Mouse (Mus musculus) forebrain, embryonic 12.5 days (tissue): ENCODE results near the gene Prep. TPM values are rescaled to one million over a fixed set of nuclear protein-coding genes. Genes with fewer than 3 reads are reported as not detected.
A peak's percentile ranks its signal among the peaks of the same experiment; 100 is the strongest.

Source experiments
- ATAC-seq: fragments of 200-750 bp; cut with Nextera tagmentation; 2 replicates; pipeline ENCODE4 v1.8.0; 2017; ENCODE audit warnings: moderate TSS enrichment; ENCODE audit not compliant: low FRiP score
- H3K27ac ChIP-seq: fragments of 300-500 bp; sonication (generic); 2 replicates; pipeline ENCODE4 v1.5.1; 2016; ENCODE audit warnings: mild to moderate bottlenecking
- H3K27me3 ChIP-seq: fragments of 300-500 bp; sonication (generic); 2 replicates; pipeline ENCODE4 v1.6.1; 2016; ENCODE audit warnings: mild to moderate bottlenecking
- H3K36me3 ChIP-seq: fragments of 300-500 bp; sonication (generic); replicated peaks from 2 replicates; pipeline ENCODE4 v1.6.1; 2016; ENCODE audit warnings: mild to moderate bottlenecking
- H3K4me1 ChIP-seq: fragments of 300-500 bp; sonication (generic); 2 replicates; pipeline ENCODE4 v1.6.1; 2016
- H3K4me2 ChIP-seq: fragments of 300-500 bp; sonication (generic); 2 replicates; pipeline ENCODE4 v1.6.1; 2016; ENCODE audit warnings: mild to moderate bottlenecking, moderate library complexity
- H3K4me3 ChIP-seq: fragments of 300-500 bp; sonication (generic); replicated peaks from 2 replicates; pipeline ENCODE4 v1.5.1; 2016; ENCODE audit warnings: mild to moderate bottlenecking
- H3K9ac ChIP-seq: fragments of 300-500 bp; sonication (generic); 2 replicates; pipeline ENCODE4 v1.6.1; 2016; ENCODE audit warnings: mild to moderate bottlenecking
- H3K9me3 ChIP-seq: fragments of 300-500 bp; sonication (generic); 2 replicates; pipeline ENCODE4 v1.6.1; 2016
- WGBS: fragments of 180-500 bp; shearing (Covaris S2); methylation state at CpG from one replicate; pipeline ENCODE4 v1.1.7; 2016; 5-methylcytosine and 5-hydroxymethylcytosine counted together
- polyA plus RNA-seq: library from polyadenylated mRNA; unstranded; fragments of >200 nt; fragmentation: Nextera tagmentation; extraction: Ambion mirVana; gene quantifications from 2 replicates; pipeline ENCODE4 v1.2.1, GENCODE M21; 2016

The Prep gene
- polyA plus RNA-seq: 23.7 and 27.4 TPM in 2 replicates

- Histone ChIP-seq H3K27me3 (no peaks in the 10 kb centered on the region), H3K4me3 (peak within 1 kb of the TSS; percentile 92), H3K27ac (peak within 1 kb of the TSS; percentile 85), H3K9ac (peak within 1 kb of the TSS; percentile 91), H3K36me3 (no peaks in the 10 kb centered on the region; the same call in 1 of the 2 replicates), H3K9me3 (no peaks in the 10 kb centered on the region), H3K4me1 (peaks cover 34% of the 10 kb centered on the region), H3K4me2 (peak within 1 kb of the TSS; percentile 66)
- ATAC-seq: peak; percentile 96
- WGBS: under 1% methylated on average over 46 of the region's 57 CpGs
Observed at GRCm38 (mm10) chr10:45066931-45067308, at the start of gene Prep. Gene Prep (plus strand): TSS chr10:45067203.

- WGBS: 93% methylated on average over 13 of the region's 13 CpGs
- H3K9ac ChIP-seq: no peak overlapping the region
- ATAC-seq: no peak
- peaks cover 14% of the 10 kb centered on the region for H3K27me3 ChIP-seq
- no peaks in the 10 kb centered on the region for H3K9me3 ChIP-seq
- H3K4me2 ChIP-seq: no peak overlapping the region
- H3K27ac ChIP-seq: no peak overlapping the region
- no peak overlapping the region for H3K4me3 ChIP-seq
- no peaks in the 10 kb centered on the region for H3K4me1 ChIP-seq
- no peaks in the 10 kb centered on the region for H3K36me3 ChIP-seq
Observed at GRCm38 (mm10) chr10:45017352-45017751, 49.7 kb upstream of the Prep start.

- Histone ChIP-seq H3K9ac (no peak overlapping the region), H3K27ac (no peak overlapping the region), H3K4me3 (no peak overlapping the region), H3K36me3 (no peaks in the 10 kb centered on the region), H3K27me3 (peaks cover 13% of the 10 kb centered on the region), H3K9me3 (no peaks in the 10 kb centered on the region), H3K4me2 (no peak overlapping the region), H3K4me1 (no peaks in the 10 kb centered on the region)
- ATAC-seq: no peak
- 87% methylated on average over 10 of the region's 10 CpGs for WGBS
Observed at GRCm38 (mm10) chr10:45017851-45018250, 49.2 kb upstream of the Prep start.

DNA sequence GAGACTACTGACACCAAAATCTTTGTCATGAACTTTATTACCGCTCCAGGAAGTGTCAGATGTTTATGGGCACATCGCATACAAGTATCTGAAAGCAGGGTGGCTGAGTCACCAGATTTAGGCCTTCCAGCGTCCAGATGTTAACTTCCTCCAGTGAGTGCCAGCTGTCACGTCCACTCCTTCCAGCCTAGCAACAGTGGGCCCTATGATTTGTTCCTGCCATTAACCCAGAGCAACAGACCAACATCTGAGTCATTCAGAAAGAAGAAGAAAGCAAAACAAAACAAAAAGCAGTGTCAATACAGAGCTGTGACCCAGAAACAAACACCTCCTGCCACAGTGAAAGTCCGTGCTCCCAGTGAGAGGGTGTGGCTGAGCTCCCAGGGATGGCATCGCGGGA lies 47.6 kb upstream of the Prep start:
- Histone ChIP-seq H3K9me3 (no peaks in the 10 kb centered on the region), H3K4me1 (no peaks in the 10 kb centered on the region), H3K4me2 (no peak overlapping the region), H3K9ac (no peak overlapping the region), H3K4me3 (no peak overlapping the region), H3K27me3 (peaks cover 6% of the 10 kb centered on the region; the same call in 1 of the 2 replicates), H3K27ac (no peak overlapping the region), H3K36me3 (no peaks in the 10 kb centered on the region)
- WGBS: 50% methylated on average over 7 of the region's 7 CpGs
- ATAC-seq: no peak

DNA sequence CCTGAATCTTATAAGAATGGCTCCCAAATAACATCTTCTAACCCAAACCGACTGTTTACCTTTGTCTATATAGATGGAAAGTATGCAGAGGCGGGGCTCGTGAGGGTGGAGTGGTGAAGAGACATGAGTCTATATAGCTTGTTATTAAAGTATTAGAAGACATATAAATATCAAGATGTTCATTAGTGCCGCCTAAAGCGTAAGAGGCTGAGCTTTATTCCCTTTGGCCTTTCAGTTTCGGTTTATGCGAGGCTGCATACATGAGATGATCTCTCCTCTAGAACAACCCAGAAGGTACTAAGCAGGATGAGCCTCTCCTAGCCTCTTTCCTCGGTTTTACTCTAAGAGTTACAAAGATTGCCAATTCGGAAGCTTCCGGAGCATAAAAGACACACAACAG lies 47.2 kb upstream of the Prep start:
- 88% methylated on average over 10 of the region's 10 CpGs for WGBS

DNA sequence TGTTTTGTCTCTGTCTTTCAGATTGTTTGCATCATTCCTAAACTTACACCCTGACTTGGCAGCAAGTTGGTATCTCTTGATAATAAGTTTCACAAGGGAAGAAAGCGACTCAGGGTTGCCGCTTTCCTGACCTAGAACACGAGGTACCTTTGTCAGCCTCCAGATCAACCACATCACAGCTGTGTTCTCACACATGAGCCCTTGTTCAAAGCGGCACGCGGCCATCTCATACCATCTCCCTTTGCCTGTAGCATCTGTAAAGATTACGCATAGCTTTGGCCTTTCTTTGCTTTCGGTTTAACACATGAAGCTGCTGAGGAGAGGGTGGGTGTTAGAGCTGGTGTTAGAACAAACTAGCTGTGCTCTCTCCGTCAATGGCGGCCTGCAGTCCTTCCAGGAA lies 46.7 kb upstream of the Prep start:
- H3K36me3 ChIP-seq: no peaks in the 10 kb centered on the region
- 90% methylated on average over 10 of the region's 10 CpGs for WGBS
- peaks cover 8% of the 10 kb centered on the region; the same call in 1 of the 2 replicates for H3K27me3 ChIP-seq
- H3K27ac ChIP-seq: no peak overlapping the region
- no peak overlapping the region for H3K4me3 ChIP-seq
- H3K9me3 ChIP-seq: no peaks in the 10 kb centered on the region
- H3K9ac ChIP-seq: no peak overlapping the region
- no peak overlapping the region for H3K4me2 ChIP-seq
- ATAC-seq: no peak
- H3K4me1 ChIP-seq: 0 out of 2 replicates have a peak, but pooled peaks cover 2% of the 10 kb centered on the region

More for the DNA sequence above, 47.2 kb upstream of the Prep start:
- no peaks in the 10 kb centered on the region for H3K4me1 ChIP-seq
- H3K27me3 ChIP-seq: peaks cover 8% of the 10 kb centered on the region; the same call in 1 of the 2 replicates
- H3K27ac ChIP-seq: no peak overlapping the region
- ATAC-seq: no peak
- H3K36me3 ChIP-seq: no peaks in the 10 kb centered on the region
- H3K4me3 ChIP-seq: no peak overlapping the region
- H3K9ac ChIP-seq: no peak overlapping the region
- H3K4me2 ChIP-seq: no peak overlapping the region
- H3K9me3 ChIP-seq: no peaks in the 10 kb centered on the region

- Histone ChIP-seq H3K9me3 (no peaks in the 10 kb centered on the region), H3K9ac (no peak overlapping the region), H3K4me3 (no peak overlapping the region), H3K36me3 (no peaks in the 10 kb centered on the region), H3K4me1 (0 out of 2 replicates have a peak, but pooled peaks cover 3% of the 10 kb centered on the region), H3K27ac (no peak overlapping the region), H3K27me3 (0 out of 2 replicates have a peak, but pooled peaks cover 2% of the 10 kb centered on the region), H3K4me2 (no peak overlapping the region)
- no peak for ATAC-seq
- 7% methylated on average over 4 of the region's 4 CpGs for WGBS
Observed at GRCm38 (mm10) chr10:45025184-45025583, 41.8 kb upstream of the Prep start.

DNA sequence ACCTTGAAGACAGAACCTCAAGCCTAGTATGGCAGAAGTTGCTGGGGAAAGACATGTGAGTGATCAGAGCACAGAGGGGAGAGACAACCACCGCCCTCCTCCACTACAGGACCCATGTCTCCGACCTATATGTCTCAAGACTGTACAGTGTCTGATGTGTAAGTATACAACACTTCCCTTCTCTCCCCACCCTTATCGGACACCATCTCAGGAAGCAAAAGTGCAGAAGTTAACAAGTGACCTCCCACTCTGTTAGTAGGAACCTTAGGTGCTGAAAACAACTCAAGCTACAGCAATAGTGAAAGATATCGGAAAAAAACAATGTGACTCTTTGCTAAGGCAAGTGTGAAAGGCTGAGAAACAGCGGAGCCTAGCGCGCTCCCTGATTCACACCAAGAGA lies 40.1 kb upstream of the Prep start:
- H3K9ac ChIP-seq: no peak overlapping the region
- 95% methylated on average over 7 of the region's 7 CpGs for WGBS

DNA sequence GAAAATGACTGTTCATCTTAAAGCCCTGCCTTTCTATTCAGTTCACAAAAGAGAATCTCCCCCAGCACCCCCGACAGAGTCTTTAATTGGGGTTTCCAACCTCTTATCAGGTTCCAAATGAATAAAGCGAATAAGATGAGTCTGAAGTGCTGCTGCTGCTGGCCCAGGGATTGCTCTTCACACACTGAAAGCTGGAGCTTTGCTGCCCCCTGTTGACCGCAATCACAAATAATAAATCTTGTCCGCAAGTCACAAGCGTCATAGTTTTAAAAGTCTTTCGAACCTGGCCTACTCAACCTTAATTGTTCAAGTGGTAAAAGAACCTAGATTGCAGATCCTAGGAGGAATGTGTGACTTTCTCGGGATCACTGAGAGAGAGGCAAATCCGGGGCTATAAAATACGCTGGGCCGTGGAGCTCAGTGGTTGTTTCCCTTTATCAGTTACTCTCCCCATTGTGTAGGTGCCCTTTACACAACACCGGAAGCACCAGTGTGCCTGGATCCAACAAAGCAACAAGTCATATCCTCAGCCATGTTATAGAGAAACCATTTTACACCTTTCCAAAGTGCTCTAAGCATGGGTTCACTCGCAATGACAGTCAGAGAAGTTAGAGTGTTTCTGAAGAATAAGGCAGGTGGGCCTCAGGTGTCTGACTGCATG lies 21.6 kb upstream of the Prep start:
- Histone ChIP-seq H3K9me3 (no peaks in the 10 kb centered on the region), H3K36me3 (no peaks in the 10 kb centered on the region), H3K4me1 (no peaks in the 10 kb centered on the region), H3K9ac (no peak overlapping the region), H3K4me3 (no peak overlapping the region), H3K4me2 (no peak overlapping the region), H3K27ac (no peak overlapping the region), H3K27me3 (peaks cover 22% of the 10 kb centered on the region; the same call in 1 of the 2 replicates)
- WGBS: 29% methylated on average over 12 of the region's 12 CpGs
- ATAC-seq: peak; percentile 75

More for the DNA sequence above, 40.1 kb upstream of the Prep start:
- Histone ChIP-seq H3K4me1 (0 out of 2 replicates have a peak, but pooled peaks cover 3% of the 10 kb centered on the region), H3K9me3 (no peaks in the 10 kb centered on the region), H3K27me3 (0 out of 2 replicates have a peak, but pooled peaks cover 2% of the 10 kb centered on the region), H3K4me2 (no peak overlapping the region), H3K36me3 (no peaks in the 10 kb centered on the region), H3K4me3 (no peak overlapping the region), H3K27ac (no peak overlapping the region)
- no peak for ATAC-seq

DNA sequence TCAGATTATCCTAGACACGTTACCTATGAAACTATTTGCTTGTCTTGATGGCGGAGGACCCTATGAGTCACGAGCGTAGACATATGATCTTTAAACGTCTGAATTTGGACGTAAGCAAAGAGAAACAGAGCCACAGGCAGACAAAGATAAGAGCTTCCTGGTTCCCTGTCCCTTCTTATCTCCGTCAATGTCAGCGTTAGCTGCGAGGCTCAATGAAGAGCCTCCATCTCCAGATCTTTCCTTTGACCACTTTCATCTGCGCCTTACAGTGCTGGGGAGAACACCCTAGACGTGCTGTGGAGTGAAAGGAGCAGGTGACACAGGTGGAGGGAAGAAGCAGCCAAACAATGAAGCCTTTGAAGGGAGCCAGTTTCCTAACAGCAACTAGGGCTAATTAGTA lies 18.8 kb upstream of the Prep start:
- H3K4me1 ChIP-seq: no peaks in the 10 kb centered on the region
- no peaks in the 10 kb centered on the region for H3K9me3 ChIP-seq
- peaks cover 22% of the 10 kb centered on the region; the same call in 1 of the 2 replicates for H3K27me3 ChIP-seq
- no peak overlapping the region for H3K9ac ChIP-seq
- no peak for ATAC-seq
- no peak overlapping the region for H3K4me2 ChIP-seq
- H3K36me3 ChIP-seq: no peaks in the 10 kb centered on the region
- WGBS: 76% methylated on average over 11 of the region's 11 CpGs
- H3K27ac ChIP-seq: no peak overlapping the region
- H3K4me3 ChIP-seq: no peak overlapping the region

DNA sequence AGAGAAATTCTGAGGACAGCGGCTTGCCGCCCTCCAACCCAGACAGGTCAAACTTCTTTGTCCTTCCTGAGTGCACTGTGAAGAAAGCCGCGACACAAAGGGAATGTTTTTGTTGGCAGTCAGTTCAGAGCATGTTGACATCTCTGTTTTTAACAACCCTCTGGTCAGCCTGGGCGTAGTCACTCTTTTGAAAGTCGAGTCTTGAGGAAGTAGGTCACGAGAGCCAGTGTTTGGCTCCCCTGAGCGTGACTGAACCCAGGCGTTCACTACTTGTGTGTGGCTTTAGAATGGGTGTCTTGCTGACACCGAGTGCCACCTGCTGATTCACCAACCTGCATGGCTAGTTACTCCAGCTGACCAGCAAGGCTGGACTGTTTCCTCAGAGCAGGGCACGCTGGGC lies 18.4 kb upstream of the Prep start:
- Histone ChIP-seq H3K9ac (no peak overlapping the region), H3K9me3 (no peaks in the 10 kb centered on the region), H3K27ac (no peak overlapping the region), H3K27me3 (peaks cover 22% of the 10 kb centered on the region; the same call in 1 of the 2 replicates), H3K4me1 (no peaks in the 10 kb centered on the region), H3K4me2 (no peak overlapping the region), H3K4me3 (no peak overlapping the region), H3K36me3 (no peaks in the 10 kb centered on the region)
- no peak for ATAC-seq
- 49% methylated on average over 11 of the region's 11 CpGs for WGBS

GRCm38 (mm10) chr10:45051125-45051744 lies 15.8 kb upstream of the Prep start:
- H3K4me3 ChIP-seq: no peak overlapping the region
- H3K4me2 ChIP-seq: no peak overlapping the region
- H3K36me3 ChIP-seq: no peaks in the 10 kb centered on the region
- peak; percentile 51 for ATAC-seq
- H3K27me3 ChIP-seq: peaks cover 15% of the 10 kb centered on the region; the same call in 1 of the 2 replicates
- no peaks in the 10 kb centered on the region for H3K4me1 ChIP-seq
- H3K27ac ChIP-seq: no peak overlapping the region
- no peaks in the 10 kb centered on the region for H3K9me3 ChIP-seq
- 62% methylated on average over 11 of the region's 11 CpGs for WGBS
- no peak overlapping the region for H3K9ac ChIP-seq
